Mouse (Mus musculus): ENCODE measurements at regions not wholly inside any gene's neighbourhood (a gene's known extent, or its start where the extent isn't known, plus 50 kb on each side); places are given as distances from the start of the nearest gene placed in this dataset.

DNA sequence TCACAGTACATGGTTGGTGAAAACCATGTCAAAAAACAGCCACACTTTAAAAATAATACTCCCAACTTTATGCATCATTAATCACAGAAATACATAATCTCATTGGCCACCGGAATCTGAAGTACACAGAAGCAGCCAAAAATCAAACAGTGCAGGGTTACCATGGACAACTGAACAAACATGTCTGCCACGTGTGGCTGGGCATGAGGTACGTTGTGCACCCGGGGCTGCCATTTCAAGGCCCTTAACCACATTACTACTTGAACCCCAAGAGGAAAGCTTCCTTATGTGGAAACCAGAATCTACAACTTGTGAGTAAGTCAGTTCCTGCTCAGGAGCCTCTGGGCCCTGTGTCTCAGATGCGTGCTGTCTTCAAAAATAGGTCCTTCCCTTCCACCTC lies 289.9 kb downstream of the Fam49a start:
- no peak overlapping the region for H3K4me3 ChIP-seq (ENCODE audit: low read depth, low read length)
- no peaks in the 10 kb centered on the region for H3K36me3 ChIP-seq (replicated peaks; ENCODE audit: control insufficient read depth, insufficient read depth, low read depth, low read length)
- DNase-seq (ENCODE audit: low spot score) (no peak), ATAC-seq (replicated peaks; ENCODE audit: insufficient number of reproducible peaks, low FRiP score, low TSS enrichment, low read depth) (no peak)
- no peak overlapping the region for H3K9ac ChIP-seq (replicated peaks; ENCODE audit: low read length)
- H3K27me3 ChIP-seq (ENCODE audit: control insufficient read depth, insufficient read depth, low read length) = no peaks in the 10 kb centered on the region
- no peak overlapping the region for H3K27ac ChIP-seq (replicated peaks; ENCODE audit: low read depth, low read length)
- no peaks in the 10 kb centered on the region for H3K9me3 ChIP-seq (replicated peaks; ENCODE audit: control insufficient read depth, low read length)
- no peaks in the 10 kb centered on the region for H3K4me1 ChIP-seq (ENCODE audit: control insufficient read depth, insufficient read depth, low read length)
- no peak overlapping the region for H3K4me2 ChIP-seq (ENCODE audit: low read depth, low read length)
- 88% methylated on average over 5 of the region's 5 CpGs for WGBS

DNA sequence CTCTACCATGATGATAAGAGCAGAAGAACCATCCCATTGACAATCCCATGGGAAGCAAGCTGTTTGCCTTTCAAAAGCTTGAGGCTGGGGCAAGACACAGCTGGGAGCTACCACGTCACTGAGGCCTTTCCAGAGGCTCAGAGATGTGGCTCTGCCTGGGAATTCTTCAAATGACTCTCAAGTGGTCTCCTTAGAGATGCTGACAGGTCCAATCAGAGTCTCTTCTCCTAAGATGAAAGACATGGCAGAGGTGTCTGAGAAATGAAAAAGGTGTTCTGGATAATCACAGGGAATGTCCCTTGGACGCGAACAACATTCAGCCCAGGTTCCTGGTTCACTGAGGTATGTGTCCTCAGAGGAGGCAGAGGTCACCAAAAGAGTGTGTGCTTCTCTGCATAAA lies 287.7 kb downstream of the Fam49a start:
- 78% methylated on average over 3 of the region's 3 CpGs for WGBS
- Histone ChIP-seq H3K4me2 (ENCODE audit: low read depth, low read length) (no peak overlapping the region), H3K27ac (replicated peaks; ENCODE audit: low read depth, low read length) (no peak overlapping the region), H3K4me3 (ENCODE audit: low read depth, low read length) (no peak overlapping the region), H3K4me1 (ENCODE audit: control insufficient read depth, insufficient read depth, low read length) (no peaks in the 10 kb centered on the region), H3K9ac (replicated peaks; ENCODE audit: low read length) (no peak overlapping the region), H3K9me3 (replicated peaks; ENCODE audit: control insufficient read depth, low read length) (no peaks in the 10 kb centered on the region), H3K36me3 (replicated peaks; ENCODE audit: control insufficient read depth, insufficient read depth, low read depth, low read length) (no peaks in the 10 kb centered on the region), H3K27me3 (ENCODE audit: control insufficient read depth, insufficient read depth, low read length) (no peaks in the 10 kb centered on the region)
- DNase-seq (ENCODE audit: low spot score) = no peak
- no peak for ATAC-seq (replicated peaks; ENCODE audit: insufficient number of reproducible peaks, low FRiP score, low TSS enrichment, low read depth)

DNA sequence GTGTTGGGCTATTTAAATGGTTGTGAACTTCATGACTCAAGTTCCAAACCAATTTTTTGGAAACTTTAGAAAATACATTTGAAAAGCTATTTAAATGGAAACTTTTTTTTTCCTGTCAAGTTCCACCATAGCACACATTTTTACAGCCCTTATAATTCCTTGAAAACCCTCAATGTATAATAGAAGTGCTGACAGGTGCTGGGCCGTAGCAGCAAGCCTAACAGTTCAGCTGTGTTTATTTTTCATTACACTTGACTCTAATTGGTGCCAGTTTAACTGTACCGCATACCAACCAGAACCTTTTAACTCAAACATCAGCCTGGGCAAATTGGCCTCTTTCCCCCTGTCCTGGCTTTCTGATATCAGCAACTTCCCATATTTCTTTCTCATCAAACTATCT lies 286.7 kb downstream of the Fam49a start:
- Histone ChIP-seq H3K27me3 (ENCODE audit: control insufficient read depth, insufficient read depth, low read length) (no peaks in the 10 kb centered on the region), H3K9me3 (replicated peaks; ENCODE audit: control insufficient read depth, low read length) (no peaks in the 10 kb centered on the region), H3K4me1 (ENCODE audit: control insufficient read depth, insufficient read depth, low read length) (no peaks in the 10 kb centered on the region), H3K4me2 (ENCODE audit: low read depth, low read length) (no peak overlapping the region), H3K4me3 (ENCODE audit: low read depth, low read length) (no peak overlapping the region), H3K9ac (replicated peaks; ENCODE audit: low read length) (no peak overlapping the region), H3K27ac (replicated peaks; ENCODE audit: low read depth, low read length) (no peak overlapping the region), H3K36me3 (replicated peaks; ENCODE audit: control insufficient read depth, insufficient read depth, low read depth, low read length) (no peaks in the 10 kb centered on the region)
- DNase-seq (ENCODE audit: low spot score) (no peak), ATAC-seq (replicated peaks; ENCODE audit: insufficient number of reproducible peaks, low FRiP score, low TSS enrichment, low read depth) (no peak)
- WGBS = 37% methylated on average over 2 of the region's 2 CpGs

DNA sequence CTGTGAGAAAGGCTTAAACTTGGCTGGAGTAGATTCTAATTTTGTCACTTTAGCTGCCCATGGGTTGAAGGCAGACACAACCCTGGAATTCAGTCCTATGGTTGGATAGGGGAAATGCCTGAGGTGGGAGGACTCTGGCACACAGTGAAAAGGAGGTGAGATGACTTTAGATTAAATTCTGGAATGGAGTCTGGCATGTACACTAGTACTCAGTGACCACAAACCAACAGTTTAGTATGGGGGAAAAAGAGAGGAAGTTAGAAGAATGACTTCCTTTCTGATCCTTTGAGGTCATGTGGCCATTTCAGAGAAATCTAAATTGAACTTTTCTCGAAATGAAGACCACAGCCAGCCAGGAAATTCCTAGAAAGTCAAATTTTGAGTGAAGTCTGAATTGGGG lies 285.5 kb downstream of the Fam49a start:
- Histone ChIP-seq H3K36me3 (replicated peaks; ENCODE audit: control insufficient read depth, insufficient read depth, low read depth, low read length) (no peaks in the 10 kb centered on the region), H3K4me1 (ENCODE audit: control insufficient read depth, insufficient read depth, low read length) (no peaks in the 10 kb centered on the region), H3K27me3 (ENCODE audit: control insufficient read depth, insufficient read depth, low read length) (no peaks in the 10 kb centered on the region), H3K4me3 (ENCODE audit: low read depth, low read length) (no peak overlapping the region), H3K27ac (replicated peaks; ENCODE audit: low read depth, low read length) (no peak overlapping the region), H3K9me3 (replicated peaks; ENCODE audit: control insufficient read depth, low read length) (no peaks in the 10 kb centered on the region), H3K9ac (replicated peaks; ENCODE audit: low read length) (no peak overlapping the region), H3K4me2 (ENCODE audit: low read depth, low read length) (no peak overlapping the region)
- 81% methylated on average over 1 of the region's 1 CpGs for WGBS
- ATAC-seq (replicated peaks; ENCODE audit: insufficient number of reproducible peaks, low FRiP score, low TSS enrichment, low read depth) (no peak), DNase-seq (ENCODE audit: low spot score) (no peak)

DNA sequence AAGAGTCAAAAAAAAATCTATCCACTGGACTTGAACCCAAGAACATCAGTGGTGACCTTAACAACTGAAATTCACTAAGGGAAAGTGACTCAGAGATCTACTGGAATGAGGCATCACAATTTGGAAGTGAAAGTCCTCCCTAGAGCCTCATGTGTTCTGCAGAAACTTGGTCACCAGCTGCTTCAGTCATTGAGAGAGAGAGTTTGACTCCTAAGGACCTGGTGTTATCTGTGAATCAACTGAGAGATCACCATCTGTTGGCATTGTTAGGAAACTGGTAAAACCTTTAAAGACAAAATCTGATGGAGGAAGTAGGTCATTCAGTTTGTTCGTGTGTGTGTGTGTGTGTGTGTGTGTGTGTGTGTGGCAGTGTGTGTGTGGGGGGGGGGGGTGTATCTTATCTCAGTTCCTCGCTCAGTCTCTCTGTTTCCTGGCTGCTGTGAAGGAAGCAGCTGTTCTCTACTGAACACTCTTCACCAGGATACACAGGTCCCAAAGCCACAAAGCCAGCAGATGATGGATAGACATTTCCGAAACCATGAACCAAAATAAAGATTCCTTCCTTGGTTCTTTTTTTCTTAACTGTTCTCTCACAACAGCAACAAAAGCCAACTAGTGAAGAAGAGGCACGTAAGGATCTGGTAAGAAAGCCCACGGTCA lies 284.6 kb downstream of the Fam49a start:
- no peak overlapping the region for H3K4me3 ChIP-seq (ENCODE audit: low read depth, low read length)
- no peak overlapping the region for H3K9ac ChIP-seq (replicated peaks; ENCODE audit: low read length)
- no peaks in the 10 kb centered on the region for H3K9me3 ChIP-seq (replicated peaks; ENCODE audit: control insufficient read depth, low read length)
- no peaks in the 10 kb centered on the region for H3K27me3 ChIP-seq (ENCODE audit: control insufficient read depth, insufficient read depth, low read length)
- no peaks in the 10 kb centered on the region for H3K4me1 ChIP-seq (ENCODE audit: control insufficient read depth, insufficient read depth, low read length)
- 84% methylated on average over 5 of the region's 5 CpGs for WGBS
- H3K27ac ChIP-seq (replicated peaks; ENCODE audit: low read depth, low read length) = no peak overlapping the region
- ATAC-seq (replicated peaks; ENCODE audit: insufficient number of reproducible peaks, low FRiP score, low TSS enrichment, low read depth) (no peak), DNase-seq (ENCODE audit: low spot score) (no peak)
- H3K36me3 ChIP-seq (replicated peaks; ENCODE audit: control insufficient read depth, insufficient read depth, low read depth, low read length) = no peaks in the 10 kb centered on the region
- no peak overlapping the region for H3K4me2 ChIP-seq (ENCODE audit: low read depth, low read length)

DNA sequence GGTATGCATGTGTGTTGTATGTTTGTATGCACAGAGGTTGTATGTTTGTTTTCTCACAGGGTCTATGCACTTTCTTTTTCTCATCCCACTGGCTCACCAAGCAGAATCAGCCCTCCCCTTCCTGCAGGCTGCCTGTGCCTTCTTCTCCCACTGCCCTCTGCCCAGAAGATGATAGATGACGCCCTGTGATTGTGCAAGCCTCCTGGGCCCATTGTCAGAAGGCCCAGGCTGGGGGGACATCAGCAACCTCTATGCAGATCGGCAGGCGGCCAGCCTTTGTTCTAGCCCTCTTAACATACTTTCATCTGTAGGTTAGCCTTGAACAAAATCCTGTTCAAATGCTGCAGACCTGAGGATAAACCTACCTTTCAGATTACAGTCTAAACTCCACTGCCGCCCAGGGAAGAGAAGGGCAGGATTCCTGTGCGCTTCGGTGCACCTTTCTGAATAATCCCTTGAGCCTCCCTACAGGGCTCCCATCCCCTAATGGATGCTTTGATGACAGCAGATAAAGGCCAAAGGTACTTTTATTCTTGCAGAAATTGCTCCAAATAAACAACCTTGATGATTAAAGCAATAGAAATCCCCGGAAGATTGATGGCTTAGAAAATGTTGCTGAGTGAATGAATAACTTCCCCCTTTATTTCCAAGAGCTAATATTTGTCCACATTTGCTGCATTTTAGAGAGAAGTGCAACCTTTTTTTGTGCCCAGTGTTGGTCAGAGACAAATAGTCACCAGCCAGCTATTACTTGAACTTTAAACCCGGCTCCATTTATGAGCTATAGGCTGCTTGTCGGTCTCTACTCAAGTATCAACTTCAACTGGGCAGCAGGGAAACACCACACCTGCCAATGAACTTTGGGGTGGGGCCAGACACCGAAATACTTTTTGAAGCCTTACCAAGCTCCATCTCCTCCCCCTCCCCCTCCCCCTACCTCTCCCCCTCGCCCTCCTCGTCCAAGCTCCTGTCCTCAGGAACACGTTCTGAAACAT lies 279.4 kb downstream of the Fam49a start:
- H3K4me3 ChIP-seq (ENCODE audit: low read depth, low read length) = no peak overlapping the region
- H3K36me3 ChIP-seq (replicated peaks; ENCODE audit: control insufficient read depth, insufficient read depth, low read depth, low read length) = no peaks in the 10 kb centered on the region
- no peak overlapping the region for H3K27ac ChIP-seq (replicated peaks; ENCODE audit: low read depth, low read length)
- DNase-seq (ENCODE audit: low spot score) (no peak), ATAC-seq (replicated peaks; ENCODE audit: insufficient number of reproducible peaks, low FRiP score, low TSS enrichment, low read depth) (no peak)
- no peaks in the 10 kb centered on the region for H3K27me3 ChIP-seq (ENCODE audit: control insufficient read depth, insufficient read depth, low read length)
- no peak overlapping the region for H3K4me2 ChIP-seq (ENCODE audit: low read depth, low read length)
- WGBS = 60% methylated on average over 13 of the region's 13 CpGs
- no peaks in the 10 kb centered on the region for H3K4me1 ChIP-seq (ENCODE audit: control insufficient read depth, insufficient read depth, low read length)
- no peak overlapping the region for H3K9ac ChIP-seq (replicated peaks; ENCODE audit: low read length)
- H3K9me3 ChIP-seq (replicated peaks; ENCODE audit: control insufficient read depth, low read length) = no peaks in the 10 kb centered on the region

DNA sequence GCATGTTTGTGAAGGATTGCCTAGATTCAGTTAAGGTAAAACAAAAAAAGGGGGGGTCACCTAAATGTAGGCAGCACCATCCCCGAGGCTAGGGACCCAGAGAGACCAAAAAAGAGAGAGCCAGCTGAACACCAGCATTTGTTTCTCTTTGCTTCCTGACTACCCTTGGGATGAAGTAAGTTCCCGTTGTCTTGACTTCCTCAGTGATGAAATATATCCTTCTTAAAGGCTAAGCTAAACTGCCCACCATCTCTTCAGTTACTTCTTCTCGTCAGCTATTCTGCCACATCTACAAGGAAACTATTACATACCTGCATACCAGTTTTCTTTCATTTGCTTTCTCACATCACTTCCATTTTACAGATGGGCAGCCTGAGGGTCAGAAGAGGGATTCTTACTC lies 277.4 kb downstream of the Fam49a start:
- Histone ChIP-seq H3K9ac (replicated peaks; ENCODE audit: low read length) (no peak overlapping the region), H3K27me3 (ENCODE audit: control insufficient read depth, insufficient read depth, low read length) (no peaks in the 10 kb centered on the region), H3K36me3 (replicated peaks; ENCODE audit: control insufficient read depth, insufficient read depth, low read depth, low read length) (no peaks in the 10 kb centered on the region), H3K4me2 (ENCODE audit: low read depth, low read length) (no peak overlapping the region), H3K9me3 (replicated peaks; ENCODE audit: control insufficient read depth, low read length) (no peaks in the 10 kb centered on the region), H3K4me1 (ENCODE audit: control insufficient read depth, insufficient read depth, low read length) (no peaks in the 10 kb centered on the region), H3K27ac (replicated peaks; ENCODE audit: low read depth, low read length) (no peak overlapping the region), H3K4me3 (ENCODE audit: low read depth, low read length) (no peak overlapping the region)
- 86% methylated on average over 3 of the region's 3 CpGs for WGBS
- DNase-seq (ENCODE audit: low spot score) (no peak), ATAC-seq (replicated peaks; ENCODE audit: insufficient number of reproducible peaks, low FRiP score, low TSS enrichment, low read depth) (no peak)

DNA sequence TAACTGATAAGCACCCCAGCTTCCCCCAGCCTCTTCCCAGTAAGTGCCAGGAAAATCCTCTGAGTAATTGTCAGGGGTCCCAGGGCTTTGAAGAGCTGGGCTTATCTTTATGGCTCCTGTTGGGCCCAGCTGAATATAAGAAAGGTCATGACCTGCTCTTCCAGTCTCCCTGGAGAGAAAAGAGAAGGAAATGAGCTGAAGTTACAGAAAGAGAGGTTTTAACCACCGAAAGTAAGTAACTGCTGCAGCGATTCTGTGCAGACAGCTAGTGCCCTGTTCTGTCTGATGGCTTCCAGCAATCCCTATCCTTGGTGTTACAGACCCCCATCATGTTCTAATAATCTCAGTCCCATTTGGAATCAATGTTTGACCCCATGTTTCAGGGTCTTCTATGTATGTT lies 272.8 kb downstream of the Fam49a start:
- Histone ChIP-seq H3K36me3 (replicated peaks; ENCODE audit: control insufficient read depth, insufficient read depth, low read depth, low read length) (no peaks in the 10 kb centered on the region), H3K4me2 (ENCODE audit: low read depth, low read length) (no peak overlapping the region), H3K9ac (replicated peaks; ENCODE audit: low read length) (no peak overlapping the region), H3K4me3 (ENCODE audit: low read depth, low read length) (no peak overlapping the region), H3K27me3 (ENCODE audit: control insufficient read depth, insufficient read depth, low read length) (no peaks in the 10 kb centered on the region), H3K4me1 (ENCODE audit: control insufficient read depth, insufficient read depth, low read length) (no peaks in the 10 kb centered on the region), H3K9me3 (replicated peaks; ENCODE audit: control insufficient read depth, low read length) (no peaks in the 10 kb centered on the region), H3K27ac (replicated peaks; ENCODE audit: low read depth, low read length) (no peak overlapping the region)
- DNase-seq (ENCODE audit: low spot score) = no peak
- no peak for ATAC-seq (replicated peaks; ENCODE audit: insufficient number of reproducible peaks, low FRiP score, low TSS enrichment, low read depth)
- 27% methylated on average over 2 of the region's 2 CpGs for WGBS
